Mouse (Mus musculus): ENCODE measurements around the gene Sppl2b. TPM values are rescaled to one million over a fixed set of nuclear protein-coding genes. Genes with fewer than 3 reads are reported as not detected.

Sppl2b gene
- total RNA-seq, 2 experiments from 2014 or later, result 77.4 to 86.2 TPM

DNA sequence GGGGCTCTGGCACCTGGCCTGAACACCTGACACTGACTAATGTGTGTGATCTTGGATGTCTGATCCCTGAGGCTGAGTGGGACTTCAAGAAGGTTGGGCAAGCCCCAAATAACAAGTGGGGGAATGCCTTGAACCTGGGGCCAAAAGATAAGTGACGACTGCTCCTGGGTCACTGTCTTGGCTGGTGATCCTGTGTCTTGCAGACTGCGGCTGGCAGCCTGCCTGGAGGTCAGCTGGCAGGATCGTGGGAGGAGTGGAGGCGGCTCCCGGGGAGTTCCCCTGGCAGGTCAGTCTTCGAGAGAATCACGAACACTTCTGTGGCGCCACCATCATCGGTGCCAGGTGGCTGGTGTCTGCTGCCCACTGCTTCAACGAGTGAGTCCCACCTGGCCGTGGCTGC is 32.1 kb downstream of the Sppl2b start:
- intact Hi-C loops (cut with DNase I), result no loop called here

DNA sequence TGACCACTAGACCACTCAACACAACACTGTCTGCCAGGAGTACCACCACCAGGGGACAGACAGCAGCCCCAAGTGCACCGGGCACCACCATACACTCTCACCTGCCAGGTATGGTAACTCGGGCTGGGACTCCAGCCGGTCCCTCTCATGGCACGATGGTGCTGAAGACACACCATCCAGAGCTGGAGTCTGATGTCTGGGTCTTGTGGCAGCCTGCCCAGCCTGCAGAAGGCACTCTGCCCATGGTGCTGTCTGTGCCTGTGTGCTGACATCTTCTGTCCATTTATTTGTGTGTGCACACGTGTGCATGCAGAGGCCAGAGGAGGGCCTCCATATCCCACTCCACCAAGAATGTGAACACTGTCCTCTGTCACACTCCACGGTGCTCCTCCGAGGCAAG is 40.0 kb downstream of the Sppl2b start:
- no peak for DNase-seq

More for the DNA sequence above, 32.1 kb downstream of the Sppl2b start:
- DNase-seq, result peak; percentile 70

DNA sequence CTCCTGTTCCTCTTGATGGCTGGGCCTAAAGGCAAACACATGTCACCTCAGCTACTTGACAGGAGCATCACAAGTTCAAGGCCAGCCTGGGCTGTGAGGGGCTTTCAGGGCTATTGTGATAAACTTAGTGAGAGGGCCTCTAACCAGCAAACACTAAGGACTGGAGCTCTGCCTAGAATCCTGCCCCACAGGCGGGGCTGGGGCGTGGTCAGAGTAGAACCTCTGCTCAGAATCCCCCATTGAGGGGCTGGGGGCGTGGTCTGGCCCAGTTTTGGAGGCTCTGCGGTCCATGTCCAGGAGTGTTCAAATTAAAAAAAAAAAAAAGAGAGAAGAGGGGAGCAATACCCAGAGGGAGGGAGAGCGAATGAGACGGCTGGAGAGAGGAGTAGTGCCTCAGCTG is 40.6 kb downstream of the Sppl2b start:
- no peak for DNase-seq
- intact Hi-C loops (cut with DNase I), result no loop called here

More for the DNA sequence above, 40.0 kb downstream of the Sppl2b start:
- intact Hi-C loops (cut with DNase I), result no loop called here

DNA sequence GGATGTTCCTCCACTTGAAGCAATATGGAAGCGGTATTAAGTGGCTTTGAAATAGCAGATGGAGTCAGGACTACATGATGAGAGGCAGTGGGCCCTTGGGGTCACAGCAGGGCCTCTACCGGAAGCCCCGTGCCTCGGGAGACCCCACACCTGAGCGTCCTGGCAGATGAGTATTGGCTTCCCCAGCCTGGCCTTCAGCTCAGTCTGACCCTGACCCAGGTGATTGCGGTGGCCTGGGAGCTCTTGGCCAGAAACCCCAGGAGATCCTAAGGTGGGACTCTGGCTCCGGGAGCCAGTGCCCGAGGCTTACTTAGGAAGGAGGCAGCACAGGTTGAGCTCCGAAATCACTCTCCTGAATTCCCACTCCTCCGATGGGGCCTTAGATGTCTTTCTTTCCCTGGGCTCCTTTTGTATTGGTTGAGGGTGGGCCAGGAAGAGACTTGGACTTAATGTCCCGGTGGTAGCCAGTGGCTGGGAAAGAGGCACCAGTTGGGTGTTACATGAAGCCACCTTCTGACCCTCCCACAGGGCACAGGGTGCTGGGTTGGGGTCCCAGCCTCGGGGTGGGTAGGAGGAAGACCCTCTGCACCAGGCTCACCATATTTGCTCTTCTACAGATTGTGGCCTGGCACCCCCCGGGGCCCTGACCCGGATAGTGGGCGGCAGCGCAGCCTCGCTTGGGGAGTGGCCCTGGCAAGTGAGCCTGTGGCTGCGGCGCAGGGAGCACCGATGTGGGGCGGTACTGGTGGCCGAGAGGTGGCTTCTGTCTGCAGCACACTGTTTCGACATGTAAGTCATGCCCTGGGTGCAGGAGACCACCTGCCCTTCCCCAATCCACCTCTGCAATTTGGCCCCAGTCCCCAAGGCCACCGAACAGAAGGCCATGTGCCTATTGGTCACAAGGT is 41.8 kb downstream of the Sppl2b start:
- DNase-seq, result no peak

DNA sequence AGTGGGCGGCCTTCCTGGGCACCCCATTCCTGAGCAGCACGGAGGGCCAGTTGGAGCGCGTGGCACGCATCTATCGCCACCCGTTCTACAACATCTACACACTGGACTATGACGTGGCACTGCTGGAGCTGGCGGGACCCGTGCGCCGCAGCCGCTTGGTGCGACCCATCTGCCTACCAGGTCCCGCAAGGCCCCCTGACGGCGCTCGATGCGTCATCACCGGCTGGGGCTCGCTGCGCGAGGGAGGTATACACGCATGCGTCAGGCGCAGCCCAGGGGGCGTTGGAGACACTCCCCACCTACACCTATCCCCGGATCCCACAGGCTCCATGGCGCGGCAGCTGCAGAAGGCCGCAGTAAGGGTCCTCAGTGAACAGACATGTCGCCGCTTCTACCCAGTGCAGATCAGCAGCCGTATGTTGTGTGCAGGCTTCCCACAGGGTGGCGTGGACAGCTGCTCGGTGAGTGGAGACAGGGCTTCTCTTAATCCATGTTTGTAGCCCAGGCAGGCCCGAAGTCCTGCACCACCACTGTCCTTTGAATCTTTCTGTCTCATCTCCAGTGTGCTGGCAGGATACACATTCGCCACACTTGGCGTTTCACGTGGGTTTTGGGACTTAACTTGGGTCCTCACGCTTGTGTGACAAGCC is 42.9 kb downstream of the Sppl2b start:
- intact Hi-C loops (cut with DNase I), result no loop called here
- no peak for DNase-seq

More for the DNA sequence above, 41.8 kb downstream of the Sppl2b start:
- intact Hi-C loops (cut with DNase I), result no loop called here

DNA sequence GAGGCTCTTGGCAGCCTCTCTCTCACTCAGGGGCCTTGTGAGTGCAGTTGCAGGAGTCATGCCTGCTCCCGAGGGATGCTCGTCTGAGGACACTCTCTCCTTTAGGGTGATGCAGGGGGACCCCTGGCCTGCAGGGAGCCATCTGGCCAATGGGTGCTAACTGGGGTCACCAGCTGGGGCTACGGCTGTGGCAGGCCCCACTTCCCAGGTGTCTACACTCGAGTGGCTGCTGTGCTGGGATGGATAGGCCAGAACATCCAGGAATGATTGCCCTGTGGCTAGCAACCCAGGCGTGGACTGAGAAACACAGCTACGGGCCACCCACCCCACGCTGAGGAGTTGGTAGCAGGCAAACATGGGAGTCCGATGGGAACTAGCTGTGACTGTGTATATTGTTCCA is 44.0 kb downstream of the Sppl2b start:
- intact Hi-C loops (cut with DNase I), result no loop called here
- DNase-seq, result no peak

DNA sequence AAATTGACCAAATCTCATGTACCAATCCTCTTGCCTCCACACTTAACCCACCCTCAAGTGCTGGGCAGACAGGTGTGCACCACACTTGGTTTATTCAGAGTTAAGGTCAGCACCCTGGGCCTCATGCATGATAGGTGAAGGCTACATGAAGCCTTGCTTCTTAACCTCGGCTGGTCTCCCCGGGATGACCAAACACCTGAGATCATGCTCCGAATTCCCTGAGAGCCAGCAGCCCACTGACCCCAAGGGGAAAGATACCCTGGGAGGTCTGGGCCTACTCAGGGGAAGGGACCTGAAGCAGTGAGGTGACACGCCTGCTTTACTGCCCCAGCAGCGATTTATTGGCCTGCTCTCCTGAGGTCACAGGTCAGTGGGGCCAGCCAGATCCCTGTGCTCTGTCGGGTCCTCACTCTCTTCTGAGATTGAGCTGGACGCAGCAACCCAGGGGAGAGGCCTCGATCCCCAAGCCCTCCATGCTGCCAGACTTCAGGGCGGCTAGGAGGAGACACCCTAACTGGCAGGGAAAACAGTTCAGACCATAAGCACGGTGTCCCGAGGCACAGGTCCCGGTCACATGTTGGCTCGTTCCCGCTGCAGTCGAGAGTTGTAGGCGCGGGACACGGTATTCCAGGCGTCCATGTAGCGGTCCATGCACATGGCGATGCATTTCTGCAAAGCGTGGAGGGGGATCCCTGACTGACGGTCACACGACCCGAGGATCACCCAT is 44.7 kb downstream of the Sppl2b start:
- DNase-seq, result no peak
- intact Hi-C loops (cut with DNase I), result no loop called here

DNA sequence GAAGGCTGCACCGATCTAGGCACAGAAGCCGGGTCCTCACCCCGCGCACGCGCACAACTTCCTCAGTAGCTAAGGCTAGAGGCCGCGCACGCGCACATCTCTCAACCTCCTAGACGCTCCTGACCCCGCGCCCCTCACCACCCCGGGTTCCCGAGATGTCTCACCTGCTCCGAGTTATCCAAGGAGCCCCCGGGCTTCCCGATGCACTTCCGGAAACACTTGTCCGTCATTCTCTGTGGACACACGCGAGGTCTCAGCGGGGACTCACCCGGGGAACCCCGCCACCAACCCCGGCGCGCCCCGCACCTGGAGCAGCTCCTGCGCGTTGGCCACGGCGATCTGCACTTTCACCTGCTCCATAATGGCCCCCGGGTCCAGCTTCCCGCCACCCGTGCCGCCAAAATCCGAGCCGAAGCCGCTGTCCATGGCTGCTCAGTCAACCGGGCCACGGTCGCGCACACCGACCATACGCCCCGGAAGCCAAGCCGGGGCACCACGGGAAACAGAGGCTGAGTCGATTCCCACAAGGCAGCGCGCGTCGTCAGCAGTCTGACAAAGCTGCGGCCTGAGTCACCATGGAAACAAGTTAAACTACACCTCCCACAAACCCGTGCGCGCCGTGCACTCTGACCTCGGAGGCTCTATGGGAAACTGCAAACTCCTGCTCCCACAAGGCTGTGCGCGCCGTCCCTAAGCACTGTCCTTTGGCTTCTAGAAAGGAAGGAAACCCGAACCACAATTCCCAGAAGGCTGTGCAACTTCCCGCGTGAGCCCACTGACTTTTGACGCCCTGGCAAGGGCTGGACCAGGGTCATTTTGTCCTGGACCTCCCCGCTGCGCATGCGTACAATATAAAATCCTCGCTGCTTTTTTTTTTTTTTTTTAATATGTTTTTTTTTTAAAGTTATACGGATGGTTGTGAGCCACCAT is 45.5 kb downstream of the Sppl2b start, which contains the start of gene Timm13:
Gene Timm13 (minus strand): TSS at position 652 of the 930 bp plus-strand sequence.
- peak; percentile 99 for DNase-seq
- intact Hi-C loops (cut with DNase I), result no loop called here

DNA sequence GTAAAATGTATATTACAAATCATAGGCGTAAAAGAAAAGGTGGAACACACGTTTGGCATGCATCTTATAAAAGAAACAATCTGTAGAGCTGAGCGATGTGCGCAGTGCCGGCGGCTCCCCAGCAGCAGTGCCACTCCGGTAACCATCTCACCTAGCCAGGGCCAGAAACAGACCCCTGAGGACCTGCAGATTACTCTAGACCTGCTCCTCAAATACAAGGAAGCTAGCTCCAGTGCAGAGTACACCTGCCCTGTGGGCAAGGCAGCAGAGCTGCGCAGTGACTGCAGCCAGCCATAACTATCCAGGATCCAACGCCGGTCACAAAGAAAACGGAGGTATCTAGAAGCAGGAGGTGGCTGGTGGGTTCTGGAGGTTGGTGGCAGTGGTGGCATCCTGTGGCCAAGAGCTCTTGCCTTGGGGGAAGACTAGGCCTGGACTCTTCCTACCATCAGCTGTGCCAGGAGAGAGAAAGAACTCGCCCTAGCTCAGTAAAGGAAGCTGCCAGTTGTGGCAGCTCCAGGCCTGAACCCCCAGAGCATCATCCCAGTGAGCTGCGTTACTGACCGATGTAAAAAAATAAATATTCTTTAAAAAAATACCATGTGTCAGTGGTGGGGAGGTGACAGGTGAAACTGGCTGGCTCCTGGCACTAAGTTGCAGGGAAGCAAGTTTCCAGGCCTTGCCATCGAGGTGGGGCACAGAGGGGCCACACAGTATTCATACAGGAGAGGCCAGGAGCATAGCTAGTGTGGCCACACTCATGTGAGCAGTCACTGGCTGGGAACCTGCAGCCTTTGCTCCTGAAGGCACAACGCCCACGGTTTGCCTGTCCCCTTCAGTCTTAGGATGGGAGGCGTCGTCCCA is 46.6 kb downstream of the Sppl2b start:
- intact Hi-C loops (cut with DNase I), result no loop called here
- no peak for DNase-seq

DNA sequence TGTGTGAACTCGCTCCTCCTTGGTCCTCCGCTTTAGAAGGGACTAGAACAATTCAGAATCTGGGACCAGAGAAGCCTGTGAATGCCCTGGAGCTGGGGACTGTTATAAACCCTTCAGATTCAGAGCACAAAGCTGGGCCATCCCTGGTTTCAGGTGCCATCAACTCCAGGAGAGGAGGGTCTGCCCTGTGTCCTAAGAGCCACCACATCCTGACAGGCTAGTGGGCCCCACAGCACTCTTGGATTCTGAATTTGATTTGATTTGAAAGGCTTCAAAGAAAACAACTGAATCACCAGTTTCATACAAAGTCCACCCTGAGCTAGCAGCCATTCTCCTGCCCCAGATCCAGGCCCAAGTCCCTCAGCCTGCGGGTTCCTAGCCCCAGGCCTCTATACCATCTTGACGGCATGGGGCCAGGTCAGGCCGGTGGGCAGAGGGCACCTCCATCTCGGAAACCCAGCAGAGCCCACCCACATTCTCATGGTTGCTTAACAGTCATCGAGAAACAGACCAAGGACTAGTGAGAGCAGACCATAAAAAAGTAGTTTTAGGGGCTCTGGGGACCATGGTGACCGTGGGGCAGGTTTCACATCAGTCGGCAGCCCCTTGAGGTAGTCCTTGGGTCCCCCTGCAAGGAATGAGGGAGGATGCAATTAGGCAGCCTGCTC is 47.3 kb downstream of the Sppl2b start:
- intact Hi-C loops (cut with DNase I), result no loop called here

DNA sequence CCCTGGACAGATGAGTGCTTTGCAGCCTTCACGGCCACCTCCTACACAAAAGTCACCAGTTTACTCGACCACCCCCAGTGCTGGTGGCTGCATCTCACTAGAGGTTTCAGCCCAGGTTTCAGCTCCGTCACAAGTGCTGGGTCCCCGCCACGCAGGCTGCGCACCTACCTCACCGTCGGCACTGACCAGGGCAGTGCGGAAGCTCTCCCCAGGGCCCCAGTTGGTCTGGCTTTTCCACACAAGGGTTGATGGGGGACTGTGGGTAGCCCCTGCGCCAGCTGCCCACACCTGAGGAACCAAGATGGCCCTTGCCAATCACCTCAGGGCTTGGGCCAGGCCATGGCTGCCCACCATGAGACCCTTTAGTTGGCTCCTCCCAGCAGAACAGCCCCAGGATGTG is 48.2 kb downstream of the Sppl2b start:
- intact Hi-C loops (cut with DNase I), result no loop called here
- no peak for DNase-seq

More for the DNA sequence above, 47.3 kb downstream of the Sppl2b start:
- DNase-seq, result no peak

DNA sequence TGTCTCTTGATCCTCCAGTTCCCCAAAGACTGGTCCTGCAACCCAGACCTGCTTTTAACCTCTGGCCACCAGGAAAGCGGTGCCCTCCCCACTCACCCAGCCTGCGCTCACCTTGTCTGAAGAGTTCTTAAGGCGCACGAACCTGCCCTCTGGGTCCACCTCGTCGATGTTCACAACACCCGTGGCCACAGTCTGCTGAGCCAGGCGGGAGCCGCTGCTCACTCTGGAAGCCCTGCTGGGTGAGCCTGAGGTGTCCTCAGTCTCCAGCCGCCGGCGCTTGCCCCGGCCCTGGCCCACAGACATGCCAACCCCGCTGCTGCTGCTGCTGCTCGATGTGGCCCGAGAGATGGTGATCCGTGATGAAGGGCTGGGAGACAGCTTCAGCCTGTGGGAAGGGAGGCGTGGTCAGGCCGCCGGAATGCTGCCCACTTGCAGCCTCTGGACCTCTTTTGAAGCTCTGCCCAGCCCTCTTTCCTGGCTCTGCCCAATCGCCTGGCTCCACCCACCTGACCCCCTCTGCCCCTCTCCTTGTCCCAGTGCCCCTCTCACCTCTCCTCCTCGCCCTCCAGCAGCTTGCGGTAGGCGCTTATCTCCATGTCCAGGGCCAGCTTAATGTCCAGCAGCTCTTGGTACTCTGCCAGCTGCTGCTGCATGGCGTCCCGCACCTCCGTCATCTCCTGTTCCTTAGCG is 49.1 kb downstream of the Sppl2b start:
- intact Hi-C loops (cut with DNase I), result no loop called here
- no peak for DNase-seq

DNA sequence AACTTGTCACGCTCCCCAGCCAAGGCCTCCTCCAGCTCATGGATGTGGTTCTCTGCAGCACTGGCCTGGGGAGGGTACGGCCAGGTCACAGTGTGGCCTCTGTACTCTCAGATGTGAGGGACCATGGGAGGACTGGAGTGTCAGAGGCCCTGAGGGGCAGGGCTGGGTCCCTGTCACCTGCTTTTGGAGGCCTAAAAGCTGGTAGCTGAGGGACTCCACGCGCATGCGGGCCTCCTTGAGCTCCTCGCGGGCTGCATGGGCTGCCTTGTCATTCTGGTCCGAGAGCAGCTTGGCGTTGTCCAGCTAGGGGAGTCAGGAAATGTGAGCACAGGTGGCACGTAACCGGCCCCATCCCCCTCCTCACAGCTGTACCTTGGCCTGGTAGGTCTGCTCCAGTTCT is 49.6 kb downstream of the Sppl2b start:
- intact Hi-C loops (cut with DNase I), result no loop called here
- DNase-seq, result no peak

DNA sequence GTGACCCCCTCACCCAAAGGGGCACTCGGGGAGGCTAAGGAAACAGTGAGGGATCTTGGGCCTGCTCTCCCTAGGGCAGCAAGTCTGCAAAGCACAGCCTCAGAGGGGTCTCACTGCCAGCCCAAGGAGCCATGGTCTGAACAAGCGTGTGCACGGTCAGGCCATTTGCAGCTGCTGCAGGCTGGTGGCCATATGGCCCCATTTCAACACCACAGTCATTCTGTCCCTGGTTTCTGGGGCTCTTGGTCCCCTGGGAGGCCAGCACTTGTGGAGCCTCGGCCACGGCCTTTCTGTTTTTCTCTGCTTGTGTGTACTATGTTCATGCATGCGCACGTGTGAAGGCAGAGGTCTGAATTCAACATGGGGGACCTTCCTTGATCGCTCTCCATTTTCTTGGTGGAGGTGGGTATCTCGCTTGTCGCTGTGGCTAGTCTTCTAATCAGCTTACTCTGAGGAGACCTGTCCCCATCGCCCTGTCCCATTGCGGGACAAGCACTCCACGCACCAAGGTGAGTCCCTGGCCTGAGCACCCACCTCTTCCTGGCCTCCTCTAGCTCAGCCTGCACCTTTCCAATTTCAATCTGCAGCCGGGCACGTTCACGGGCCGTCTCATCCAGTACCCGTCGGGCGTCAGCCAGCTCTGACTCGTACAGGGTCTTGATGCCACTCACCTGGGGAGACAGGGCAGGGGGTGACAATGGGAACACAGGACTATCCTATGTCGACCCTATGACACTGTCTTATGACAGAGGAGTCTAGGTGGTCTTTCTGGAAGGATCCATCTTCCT is 54.5 kb downstream of the Sppl2b start:
- no peak for DNase-seq
- intact Hi-C loops (cut with DNase I), result no loop called here

DNA sequence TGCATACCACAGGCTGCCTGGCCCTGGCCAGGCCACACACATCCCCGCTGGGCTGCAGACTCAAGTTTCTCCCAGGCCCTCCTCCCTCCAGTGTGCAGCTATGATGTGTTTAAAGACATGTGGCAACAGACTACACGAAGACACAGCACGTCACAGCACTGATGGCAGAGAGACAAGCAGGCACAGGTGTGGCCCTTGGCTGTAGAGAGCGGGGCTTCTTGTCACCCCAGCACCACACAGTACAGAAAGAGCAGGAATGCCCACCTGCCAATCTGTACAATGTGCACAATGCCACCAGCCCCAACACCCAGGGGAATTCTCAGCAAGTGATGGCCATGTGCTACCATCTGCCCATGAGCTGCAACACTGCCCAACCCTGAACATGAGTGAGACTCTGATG is 56.3 kb downstream of the Sppl2b start:
- DNase-seq, result no peak
- intact Hi-C loops (cut with DNase I), result no loop called here

DNA sequence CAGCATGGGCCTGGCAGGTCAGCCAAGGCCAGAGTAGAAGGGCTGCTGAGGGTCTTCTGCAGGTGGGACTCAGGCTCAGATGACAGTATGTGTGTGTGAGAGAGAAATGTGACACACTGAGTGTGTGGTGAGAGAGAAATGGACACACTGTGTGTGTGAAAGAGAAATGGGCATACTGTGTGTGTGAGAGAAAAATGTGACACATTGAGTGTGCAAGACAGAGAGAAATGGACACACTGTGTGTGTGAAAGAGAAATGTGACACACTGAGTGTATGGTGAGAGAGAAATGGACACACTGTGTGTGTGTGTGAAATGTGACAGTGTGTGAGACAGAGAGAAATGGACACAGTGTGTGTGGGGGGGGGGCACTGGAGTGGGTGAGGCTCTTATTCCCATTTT is 56.8 kb downstream of the Sppl2b start:
- no peak for DNase-seq
- intact Hi-C loops (cut with DNase I), result no loop called here

DNA sequence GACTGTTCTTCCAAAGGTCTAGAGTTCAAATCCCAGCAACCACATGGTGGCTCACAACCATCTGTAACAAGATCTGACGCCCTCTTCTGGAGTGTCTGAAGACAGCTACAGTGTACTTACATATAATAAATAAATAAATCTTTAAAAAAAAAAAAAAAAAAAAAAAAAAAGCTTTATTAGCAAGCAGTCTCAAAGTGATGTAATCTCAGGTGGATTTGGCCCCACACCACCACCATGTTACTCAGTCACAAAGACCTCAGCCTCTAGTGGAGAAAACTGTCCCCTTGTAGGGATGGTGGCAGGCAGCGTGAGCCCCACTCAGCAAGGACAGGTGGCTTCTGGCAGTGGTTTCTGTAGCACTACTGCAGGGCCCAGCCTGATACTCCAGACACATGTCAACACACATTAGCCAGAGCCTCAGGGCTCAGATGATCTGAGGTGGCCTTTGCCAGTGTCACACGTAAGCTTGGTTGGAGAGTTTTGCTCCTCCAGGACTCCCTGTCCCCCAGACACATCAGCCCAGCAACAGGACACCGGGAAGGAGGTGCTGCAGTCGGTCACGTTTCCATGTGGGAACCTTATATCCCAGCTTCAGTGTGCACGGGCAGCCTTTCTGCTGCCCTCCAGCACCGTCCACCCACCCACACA is 58.4 kb downstream of the Sppl2b start:
- intact Hi-C loops (cut with DNase I), result no loop called here
- no peak for DNase-seq
